In genomic region chr12:16920186-16920860, GRCm38 (mm10) we compare ENCODE assay signal across 20 mouse cellular contexts. TPM values are rescaled to one million over a fixed set of nuclear protein-coding genes. Genes with fewer than 3 reads are reported as not detected.
A peak's percentile ranks its signal among the peaks of the same experiment; 100 is the strongest.
DNase-seq lines count a peak whose midpoint lies in the region; ATAC-seq and TF ChIP-seq lines count a peak whose summit lies in the region.
"Had no signal": no experiment of that assay in that cellular context is flagged by ENCODE, and none has a peak within 500 bp of the region (broad histone marks: within the 10 kb centered on the region; RNA-seq: fewer than 3 reads in every experiment).

No protein-coding gene starts in this region.

- H3K9me3 ChIP-seq in lung, postnatal 0 days (ENCODE audit: low read length): no peaks in the 10 kb centered on the region
- no peaks in the 10 kb centered on the region for H3K9me3 ChIP-seq in intestine, embryonic 16.5 days (ENCODE audit: control insufficient read depth, low read length)
- H3K9me3 ChIP-seq: embryonic facial prominence, embryonic 12.5 days; forebrain, embryonic 15.5 days; hindbrain, embryonic 13.5 days; limb, embryonic 10.5 days; midbrain, embryonic 13.5 days had no signal

- H3K4me1 ChIP-seq in lung, postnatal 0 days (ENCODE audit: insufficient read depth, low read depth, low read length): peaks cover 4% of the 10 kb centered on the region; the same call in 1 of the 2 replicates
- H3K4me1 ChIP-seq in intestine, embryonic 16.5 days (ENCODE audit: control insufficient read depth, insufficient read depth, low read length): 0 out of 2 replicates have a peak, but pooled peaks cover 2% of the 10 kb centered on the region
- H3K4me1 ChIP-seq: embryonic facial prominence, embryonic 12.5 days; forebrain, embryonic 15.5 days; hindbrain, embryonic 13.5 days; limb, embryonic 10.5 days; midbrain, embryonic 13.5 days had no signal

- peak; percentile 80 for ATAC-seq in lung, postnatal 0 days
- ATAC-seq in intestine, embryonic 16.5 days: peak; percentile 87
- ATAC-seq: forebrain, embryonic 15.5 days; midbrain, embryonic 13.5 days had no signal

- H3K4me2 ChIP-seq in lung, postnatal 0 days (replicated peaks; ENCODE audit: low read depth, low read length): no peak overlapping the region
- H3K4me2 ChIP-seq in intestine, embryonic 16.5 days (ENCODE audit: low read depth, low read length): no peak overlapping the region
- H3K4me2 ChIP-seq: embryonic facial prominence, embryonic 12.5 days; forebrain, embryonic 15.5 days; hindbrain, embryonic 13.5 days; liver, embryonic 11.5 days; midbrain, embryonic 13.5 days had no signal

- H3K4me3 ChIP-seq in lung, postnatal 0 days (ENCODE audit: low read depth, low read length): no peak overlapping the region
- no peak overlapping the region for H3K4me3 ChIP-seq in intestine, embryonic 16.5 days (ENCODE audit: low read length)
- H3K4me3 ChIP-seq: embryonic facial prominence, embryonic 12.5 days; forebrain, embryonic 15.5 days; hindbrain, embryonic 13.5 days; left cerebral cortex, adult 2 months; limb, embryonic 10.5 days; midbrain, embryonic 13.5 days had no signal

- H3K27ac ChIP-seq in lung, postnatal 0 days (ENCODE audit: low read length): no peak overlapping the region
- H3K27ac ChIP-seq in intestine, embryonic 16.5 days (ENCODE audit: low read length): no peak overlapping the region
- H3K27ac ChIP-seq: embryonic facial prominence, embryonic 12.5 days; forebrain, embryonic 15.5 days; hindbrain, embryonic 13.5 days; kidney, postnatal 0 days; left cerebral cortex, adult 2 months; limb, embryonic 10.5 days; macrophage; midbrain, embryonic 13.5 days had no signal

- TF ChIP-seq CTCF in lung, postnatal 0 days (IDR thresholded peaks at IDR 0.05): no peak

- peak; percentile 19; the same call in 1 of the 2 replicates for TF ChIP-seq EP300 in lung, postnatal 0 days (IDR thresholded peaks at IDR 0.05)

- no peaks in the 10 kb centered on the region for H3K36me3 ChIP-seq in lung, postnatal 0 days (ENCODE audit: insufficient read depth, low read length)
- no peaks in the 10 kb centered on the region for H3K36me3 ChIP-seq in intestine, embryonic 16.5 days (ENCODE audit: control insufficient read depth, insufficient read depth, low read length)
- H3K36me3 ChIP-seq: embryonic facial prominence, embryonic 12.5 days; forebrain, embryonic 15.5 days; hindbrain, embryonic 13.5 days; limb, embryonic 10.5 days; midbrain, embryonic 13.5 days had no signal

- no peak overlapping the region for H3K9ac ChIP-seq in lung, postnatal 0 days (replicated peaks; ENCODE audit: low read depth)
- no peak overlapping the region for H3K9ac ChIP-seq in intestine, embryonic 16.5 days (ENCODE audit: low read depth, low read length)
- H3K9ac ChIP-seq: embryonic facial prominence, embryonic 12.5 days; forebrain, embryonic 15.5 days; hindbrain, embryonic 13.5 days; midbrain, embryonic 13.5 days had no signal

- H3K27me3 ChIP-seq in lung, postnatal 0 days (replicated peaks; ENCODE audit: insufficient read depth, low read length): no peaks in the 10 kb centered on the region
- no peaks in the 10 kb centered on the region for H3K27me3 ChIP-seq in intestine, embryonic 16.5 days (replicated peaks; ENCODE audit: control insufficient read depth, insufficient read depth, low read length)
- H3K27me3 ChIP-seq: embryonic facial prominence, embryonic 12.5 days; forebrain, embryonic 15.5 days; hindbrain, embryonic 13.5 days; midbrain, embryonic 13.5 days had no signal

- peak; percentile 58 for DNase-seq in lung, postnatal 0 days (ENCODE audit: low spot score)
- DNase-seq in lung, postnatal 4 days: no peak
- DNase-seq in NIH3T3 (ENCODE audit: low read depth): peak; percentile 66
- no peak for DNase-seq in left cerebral cortex, adult 18-20 months (ENCODE audit: low spot score in 2 of 2)
- no peak for DNase-seq in frontal cortex, postnatal 25 days (ENCODE audit: low spot score in 2 of 2)
- DNase-seq in urinary bladder, postnatal 10 days (ENCODE audit: low spot score): no peak
- DNase-seq: cerebellum, adult 11-12 months; heart, adult 18-20 months; retina, postnatal 1 day; thymus, adult 2 months had no signal

RNA-seq across cellular contexts. Expression of gene Rock2, which starts 25.6 kb away (rescaled TPM):
- polyA plus RNA-seq in lung, postnatal 0 days (2015; fragmentation: Nextera tagmentation; extraction: Ambion mirVana): 18.2 and 22.9 TPM in 2 replicates
- 10.9 TPM in 2 replicates for polyA plus RNA-seq in intestine, embryonic 16.5 days (2015; fragmentation: Nextera tagmentation; extraction: Ambion mirVana)
- 100 to 1,000 TPM; 148 to 161 TPM for total RNA-seq in left cerebral cortex, adult 18-20 months (2021)

Comparison
In these comparisons a context has a peak if more than half of its experiments do, and no peak if none do; other contexts are left out.
1. DNase-seq: peak in lung, postnatal 0 days (single experiment) and NIH3T3 (single experiment); none in lung, postnatal 4 days (0 of 2), left cerebral cortex, adult 18-20 months (0 of 2), frontal cortex, postnatal 25 days (0 of 2) and urinary bladder, postnatal 10 days (single experiment).